Mouse (Mus musculus) heart, adult 2 months (tissue): ENCODE measurements at regions not wholly inside any gene's neighbourhood (a gene's known extent, or its start where the extent isn't known, plus 50 kb on each side); places are given as distances from the start of the nearest gene placed in this dataset.

Source experiments
- CTCF ChIP-seq: fragments of 200-600 bp; IDR thresholded peaks from 2 replicates; pipeline ENCODE4 v1.8.1; 2022; ENCODE audit warnings: antibody characterized with exemption, mild to moderate bottlenecking, moderate library complexity
- EP300 ChIP-seq: fragments of 200-500 bp; IDR thresholded peaks from 2 replicates; pipeline ENCODE4 v1.6.1; 2011; ENCODE audit warnings: low read depth, low read length, control low read depth; ENCODE audit not compliant: insufficient read depth
- POLR2A ChIP-seq: fragments of 200-500 bp; IDR thresholded peaks from 2 replicates; pipeline ENCODE4 v1.6.1; 2011; ENCODE audit warnings: mild to moderate bottlenecking, low read depth, low read length, control low read depth; ENCODE audit not compliant: insufficient read depth

DNA sequence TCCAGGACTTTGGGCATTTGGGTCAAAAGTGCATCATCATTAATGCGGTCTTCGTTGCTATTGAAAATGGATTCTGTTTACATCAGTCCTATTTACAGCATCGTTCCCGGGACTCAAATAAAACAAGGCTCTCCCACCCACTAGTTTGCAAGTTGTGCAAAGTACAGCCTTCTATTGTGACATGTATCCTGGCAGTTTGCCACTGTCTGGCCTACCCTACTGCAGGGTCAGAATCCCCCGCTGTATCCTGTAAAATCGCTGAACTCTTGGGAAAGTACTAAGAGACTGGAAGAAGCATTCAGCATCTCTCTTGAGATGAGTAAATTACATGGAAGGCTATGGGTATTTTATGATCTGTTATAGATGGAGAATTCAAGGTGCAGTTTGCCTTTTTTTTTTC, 122.1 kb upstream of the Adamts9 start:
- TF ChIP-seq POLR2A (no peak), CTCF (no peak), EP300 (no peak)
